Mouse (Mus musculus) bone marrow macrophage, adult 2 months (primary cell): Measurements from ENCODE around the gene Platr17.

Experiments used
- CTCF ChIP-seq: IDR thresholded peaks from 2 replicates; pipeline ENCODE4 v1.5.1; 2012; ENCODE audit warnings: low read depth, mild to moderate bottlenecking, low read length, moderate library complexity
- POLR2A ChIP-seq: IDR thresholded peaks from 2 replicates; pipeline ENCODE4 v1.6.1; 2012; ENCODE audit warnings: mild to moderate bottlenecking, low read depth, low read length, borderline replicate concordance

GRCm38 (mm10) chr17:33865330-33866030 is 39.5 kb upstream of the Platr17 start:
- TF ChIP-seq CTCF (peak; percentile 83), POLR2A (no peak)
